Mouse (Mus musculus) hindbrain, embryonic 16.5 days (tissue): Measurements from ENCODE around the gene Mapk1ip1. TPM values are rescaled to one million over a fixed set of nuclear protein-coding genes. Genes with fewer than 3 reads are reported as not detected.
A peak's percentile ranks its signal among the peaks of the same experiment; 100 is the strongest.

Source experiments
- ATAC-seq: fragments of 200-750 bp; cut with Nextera tagmentation; 2 replicates; pipeline ENCODE4 v1.8.0; 2017; ENCODE audit warnings: moderate TSS enrichment, moderate library complexity
- H3K27ac ChIP-seq: fragments of 300-500 bp; sonication (generic); 2 replicates; pipeline ENCODE4 v1.5.1; 2014; ENCODE audit warnings: low read depth, mild to moderate bottlenecking, control low read depth, low read length, moderate library complexity
- H3K27me3 ChIP-seq: fragments of 300-500 bp; sonication (generic); replicated peaks from 2 replicates; pipeline ENCODE4 v1.6.1; 2014; ENCODE audit warnings: low read length; ENCODE audit not compliant: control insufficient read depth, insufficient read depth
- H3K36me3 ChIP-seq: fragments of 300-500 bp; sonication (generic); 2 replicates; pipeline ENCODE4 v1.6.1; 2014; ENCODE audit warnings: mild to moderate bottlenecking, low read length, moderate library complexity, mixed read lengths; ENCODE audit not compliant: control insufficient read depth, insufficient read depth
- H3K4me1 ChIP-seq: fragments of 300-500 bp; sonication (generic); 2 replicates; pipeline ENCODE4 v1.6.1; 2014; ENCODE audit warnings: low read depth, low read length; ENCODE audit not compliant: control insufficient read depth, insufficient read depth
- H3K4me2 ChIP-seq: fragments of 300-500 bp; sonication (generic); 2 replicates; pipeline ENCODE4 v1.6.1; 2014; ENCODE audit warnings: mild to moderate bottlenecking, low read length, control low read depth, moderate library complexity
- H3K4me3 ChIP-seq: fragments of 300-500 bp; sonication (generic); 2 replicates; pipeline ENCODE4 v1.5.1; 2014; ENCODE audit warnings: mild to moderate bottlenecking, low read length, control low read depth, moderate library complexity
- H3K9ac ChIP-seq: fragments of 300-500 bp; sonication (generic); 2 replicates; pipeline ENCODE4 v1.6.1; 2014; ENCODE audit warnings: low read depth, mild to moderate bottlenecking, control low read depth, low read length, moderate library complexity
- H3K9me3 ChIP-seq: fragments of 300-500 bp; sonication (generic); 2 replicates; pipeline ENCODE4 v1.6.1; 2014; ENCODE audit warnings: mild to moderate bottlenecking, low read length, moderate library complexity; ENCODE audit not compliant: control insufficient read depth
- WGBS: fragments of 180-500 bp; shearing (Covaris S2); extraction: QIAGEN DNeasy Blood & Tissue Kit; methylation state at CpG from one replicate; pipeline ENCODE4 v1.1.7; 2014; 5-methylcytosine and 5-hydroxymethylcytosine counted together
- polyA plus RNA-seq: library from polyadenylated mRNA; unstranded; fragments of >200 nt; fragmentation: Nextera tagmentation; extraction: Ambion mirVana; gene quantifications from 2 replicates; pipeline ENCODE4 v1.2.1, GENCODE M21; 2015

Mapk1ip1 gene
- polyA plus RNA-seq, 1 experiment from 2014 or later: 36.6 TPM

GRCm38 (mm10) chr7:138863950-138864572 lies 18.0 kb upstream of the Mapk1ip1 start:
- H3K4me3 ChIP-seq: no peak overlapping the region
- no peaks in the 10 kb centered on the region; the same call in 1 of the 2 replicates for H3K4me1 ChIP-seq
- no peak overlapping the region for H3K4me2 ChIP-seq
- no peak for ATAC-seq
- 75% methylated on average over 3 of the region's 3 CpGs for WGBS
- no peaks in the 10 kb centered on the region for H3K27me3 ChIP-seq
- H3K9me3 ChIP-seq: no peaks in the 10 kb centered on the region
- H3K27ac ChIP-seq: no peak overlapping the region
- H3K36me3 ChIP-seq: peaks cover 2% of the 10 kb centered on the region; the same call in 1 of the 2 replicates
- no peak overlapping the region for H3K9ac ChIP-seq

GRCm38 (mm10) chr7:138856670-138857069 lies 10.6 kb upstream of the Mapk1ip1 start:
- no peak overlapping the region for H3K4me2 ChIP-seq
- no peaks in the 10 kb centered on the region for H3K27me3 ChIP-seq
- H3K9ac ChIP-seq: no peak overlapping the region
- 59% methylated on average over 2 of the region's 2 CpGs for WGBS
- H3K9me3 ChIP-seq: no peaks in the 10 kb centered on the region
- peaks cover 6% of the 10 kb centered on the region for H3K36me3 ChIP-seq
- H3K4me3 ChIP-seq: no peak overlapping the region
- no peak overlapping the region for H3K27ac ChIP-seq
- ATAC-seq: no peak
- no peaks in the 10 kb centered on the region; the same call in 1 of the 2 replicates for H3K4me1 ChIP-seq

GRCm38 (mm10) chr7:138854201-138854600 lies 8.1 kb upstream of the Mapk1ip1 start:
- Histone ChIP-seq H3K36me3 (peaks cover 6% of the 10 kb centered on the region), H3K9me3 (no peaks in the 10 kb centered on the region), H3K27ac (no peak overlapping the region), H3K9ac (no peak overlapping the region), H3K27me3 (no peaks in the 10 kb centered on the region), H3K4me2 (no peak overlapping the region), H3K4me1 (peaks cover 10% of the 10 kb centered on the region), H3K4me3 (no peak overlapping the region)
- no peak for ATAC-seq
- 95% methylated on average over 2 of the region's 2 CpGs for WGBS

- no peak for ATAC-seq
- 94% methylated on average over 4 of the region's 4 CpGs for WGBS
- peaks cover 6% of the 10 kb centered on the region for H3K36me3 ChIP-seq
Observed at GRCm38 (mm10) chr7:138853417-138854031, 7.5 kb upstream of the Mapk1ip1 start.

GRCm38 (mm10) chr7:138850083-138850482 lies 4.0 kb upstream of the Mapk1ip1 start:
- Histone ChIP-seq H3K4me3 (no peak overlapping the region), H3K27me3 (no peaks in the 10 kb centered on the region), H3K9ac (no peak overlapping the region), H3K4me2 (no peak overlapping the region), H3K36me3 (peaks cover 3% of the 10 kb centered on the region), H3K9me3 (no peaks in the 10 kb centered on the region), H3K4me1 (peaks cover 29% of the 10 kb centered on the region), H3K27ac (no peak overlapping the region)
- ATAC-seq: no peak

More at GRCm38 (mm10) chr7:138853417-138854031, 7.5 kb upstream of the Mapk1ip1 start:
- H3K4me2 ChIP-seq: no peak overlapping the region
- H3K4me1 ChIP-seq: peaks cover 11% of the 10 kb centered on the region
- H3K27ac ChIP-seq: no peak overlapping the region
- H3K27me3 ChIP-seq: no peaks in the 10 kb centered on the region
- no peak overlapping the region for H3K4me3 ChIP-seq
- no peaks in the 10 kb centered on the region for H3K9me3 ChIP-seq
- H3K9ac ChIP-seq: no peak overlapping the region

- Histone ChIP-seq H3K9me3 (no peaks in the 10 kb centered on the region), H3K4me2 (peak overlapping the region; percentile 75), H3K36me3 (peaks cover 3% of the 10 kb centered on the region), H3K4me1 (peaks cover 47% of the 10 kb centered on the region), H3K9ac (no peak overlapping the region), H3K27ac (no peak overlapping the region), H3K27me3 (no peaks in the 10 kb centered on the region), H3K4me3 (peak overlapping the region; percentile 99)
- no peak for ATAC-seq
- 80% methylated on average over 7 of the region's 7 CpGs for WGBS
Observed at GRCm38 (mm10) chr7:138848028-138848920, 2.2 kb upstream of the Mapk1ip1 start.

- Histone ChIP-seq H3K9me3 (no peaks in the 10 kb centered on the region), H3K4me2 (peak overlapping the region; percentile 75), H3K27ac (peak overlapping the region; percentile 98), H3K4me3 (peak overlapping the region; percentile 99), H3K36me3 (no peaks in the 10 kb centered on the region; the same call in none of the 2 replicates), H3K4me1 (peaks cover 55% of the 10 kb centered on the region), H3K9ac (peak overlapping the region; percentile 99), H3K27me3 (no peaks in the 10 kb centered on the region)
- ATAC-seq: no peak
- 47% methylated on average over 13 of the region's 13 CpGs for WGBS
Observed at GRCm38 (mm10) chr7:138847316-138848027, 1.4 kb upstream of the Mapk1ip1 start.

- H3K9ac ChIP-seq: peak overlapping the region; percentile 99
- peak overlapping the region; percentile 99 for H3K4me3 ChIP-seq
- H3K4me1 ChIP-seq: peaks cover 55% of the 10 kb centered on the region
- H3K9me3 ChIP-seq: no peaks in the 10 kb centered on the region
- H3K27ac ChIP-seq: peak overlapping the region; percentile 98
- H3K27me3 ChIP-seq: no peaks in the 10 kb centered on the region
- 0% methylated on average over 25 of the region's 61 CpGs for WGBS
- peak; percentile 75 for ATAC-seq
- H3K4me2 ChIP-seq: peak overlapping the region; percentile 75
- no peaks in the 10 kb centered on the region for H3K36me3 ChIP-seq
Observed at GRCm38 (mm10) chr7:138846502-138846991, 474 bp upstream of the Mapk1ip1 start.
